Mouse (Mus musculus): ENCODE measurements around the gene Rps11. TPM values are rescaled to one million over a fixed set of nuclear protein-coding genes. Genes with fewer than 3 reads are reported as not detected.
"Not testable (repeated sequence)": the region's sequence is repeated elsewhere in the genome, so short reads cannot be mapped to it uniquely, and the experiment has no call there.

Rps11 gene
- polyA plus RNA-seq, 1 experiment = 500 TPM

GRCm38 (mm10) chr7:45119780-45120709 is 4.2 kb downstream of the Rps11 start:
- no peak for DNase-seq (ENCODE audit: low read depth, low spot score)
- 71% methylated on average over 5 of the region's 5 CpGs for WGBS

- no peak for DNase-seq (ENCODE audit: low read depth, low spot score)
- WGBS = 69% methylated on average over 6 of the region's 6 CpGs
Observed at GRCm38 (mm10) chr7:45118336-45118735, 5.9 kb downstream of the Rps11 start.

- DNase-seq (ENCODE audit: low read depth, low spot score) = no peak
- 81% methylated on average over 8 of the region's 8 CpGs for WGBS
Observed at GRCm38 (mm10) chr7:45117566-45117965, 6.7 kb downstream of the Rps11 start.

- 82% methylated on average over 2 of the region's 2 CpGs for WGBS
- DNase-seq (ENCODE audit: low read depth, low spot score) = no peak
Observed at GRCm38 (mm10) chr7:45113476-45113875, 10.8 kb downstream of the Rps11 start.

GRCm38 (mm10) chr7:45112529-45112928 is 11.7 kb downstream of the Rps11 start:
- DNase-seq (ENCODE audit: low read depth, low spot score) = no peak
- 49% methylated on average over 3 of the region's 3 CpGs for WGBS

- DNase-seq (ENCODE audit: low read depth, low spot score) = no peak
- 52% methylated on average over 2 of the region's 2 CpGs for WGBS
Observed at GRCm38 (mm10) chr7:45111940-45112339, 12.3 kb downstream of the Rps11 start.

GRCm38 (mm10) chr7:45110089-45110488 is 14.2 kb downstream of the Rps11 start:
- not testable (repeated sequence) for DNase-seq (ENCODE audit: low read depth, low spot score)
- WGBS = 85% methylated on average over 4 of the region's 4 CpGs

- 81% methylated on average over 5 of the region's 5 CpGs for WGBS
- DNase-seq (ENCODE audit: low read depth, low spot score) = no peak
Observed at GRCm38 (mm10) chr7:45107052-45107645, 17.1 kb downstream of the Rps11 start.

- no peak for DNase-seq (ENCODE audit: low read depth, low spot score)
- 84% methylated on average over 6 of the region's 6 CpGs for WGBS
Observed at GRCm38 (mm10) chr7:45106441-45106840, 17.8 kb downstream of the Rps11 start.

- DNase-seq (ENCODE audit: low read depth, low spot score) = no peak
- WGBS = 27% methylated on average over 8 of the region's 8 CpGs
Observed at GRCm38 (mm10) chr7:45105491-45105890, 18.7 kb downstream of the Rps11 start.

- no peak for DNase-seq (ENCODE audit: low read depth, low spot score)
- WGBS = 78% methylated on average over 5 of the region's 5 CpGs
Observed at GRCm38 (mm10) chr7:45104941-45105340, 19.3 kb downstream of the Rps11 start.

- 6% methylated on average over 7 of the region's 7 CpGs for WGBS
- DNase-seq (ENCODE audit: low read depth, low spot score) = peak; percentile 90
Observed at GRCm38 (mm10) chr7:45103652-45104180, 20.5 kb downstream of the Rps11 start, which contains the start of gene Fcgrt. Fcgrt (minus strand) TSS chr7:45103851.

- WGBS = 16% methylated on average over 9 of the region's 9 CpGs
- no peak for DNase-seq (ENCODE audit: low read depth, low spot score)
Observed at GRCm38 (mm10) chr7:45102940-45103585, 21.2 kb downstream of the Rps11 start.

GRCm38 (mm10) chr7:45102441-45102840 is 21.8 kb downstream of the Rps11 start:
- WGBS = 39% methylated on average over 11 of the region's 11 CpGs
- no peak for DNase-seq (ENCODE audit: low read depth, low spot score)

- 91% methylated on average over 6 of the region's 6 CpGs for WGBS
Observed at GRCm38 (mm10) chr7:45100046-45100445, 24.2 kb downstream of the Rps11 start.

GRCm38 (mm10) chr7:45098541-45099240 is 25.5 kb downstream of the Rps11 start:
- no peak for DNase-seq (ENCODE audit: low read depth, low spot score)
- WGBS = 89% methylated on average over 8 of the region's 8 CpGs

More at GRCm38 (mm10) chr7:45100046-45100445, 24.2 kb downstream of the Rps11 start:
- no peak for DNase-seq (ENCODE audit: low read depth, low spot score)

- DNase-seq (ENCODE audit: low read depth, low spot score) = no peak
- 58% methylated on average over 6 of the region's 6 CpGs for WGBS
Observed at GRCm38 (mm10) chr7:45097479-45097878, 26.8 kb downstream of the Rps11 start.

- 97% methylated on average over 14 of the region's 14 CpGs for WGBS
- DNase-seq (ENCODE audit: low read depth, low spot score) = not testable (repeated sequence)
Observed at GRCm38 (mm10) chr7:45095965-45096364, 28.3 kb downstream of the Rps11 start.

- DNase-seq (ENCODE audit: low read depth, low spot score) = no peak
- WGBS = 75% methylated on average over 6 of the region's 6 CpGs
Observed at GRCm38 (mm10) chr7:45095367-45095766, 28.9 kb downstream of the Rps11 start.

Measured in large intestine, adult 2 months (tissue).